Mouse (Mus musculus) induced T-regulatory cell, adult 2 months (primary cell): Measurements from ENCODE around the gene Dhtkd1.
A peak's percentile ranks its signal among the peaks of the same experiment; 100 is the strongest.
"Not testable (repeated sequence)": the region's sequence is repeated elsewhere in the genome, so short reads cannot be mapped to it uniquely, and the experiment has no call there.

Experiments used
- DNase-seq: peaks from one replicate; pipeline ENCODE4 v3.0.0-alpha.2; 2012; ENCODE audit warnings: low read depth

Gene Dhtkd1

GRCm38 (mm10) chr2:5942416-5943032 lies at the start of gene Dhtkd1:
Gene Dhtkd1, minus strand, starts transcription at chr2:5942792.
- DNase-seq, result peak; percentile 34

GRCm38 (mm10) chr2:5977532-5977931 lies 34.9 kb upstream of the Dhtkd1 start:
- DNase-seq, result no peak

- DNase-seq, result not testable (repeated sequence)
Measured at GRCm38 (mm10) chr2:5970629-5971028, 28.0 kb upstream of the Dhtkd1 start.

GRCm38 (mm10) chr2:5965972-5966371 lies 23.4 kb upstream of the Dhtkd1 start:
- no peak for DNase-seq

- DNase-seq, result peak; percentile 43
Measured at GRCm38 (mm10) chr2:5963729-5964128, 21.1 kb upstream of the Dhtkd1 start.

GRCm38 (mm10) chr2:5962265-5962664 lies 19.7 kb upstream of the Dhtkd1 start:
- DNase-seq, result no peak

- no peak for DNase-seq
Measured at GRCm38 (mm10) chr2:5957705-5958104, 15.1 kb upstream of the Dhtkd1 start.

GRCm38 (mm10) chr2:5951621-5952211 lies 9.1 kb upstream of the Dhtkd1 start:
- peak; percentile 71 for DNase-seq

GRCm38 (mm10) chr2:5950766-5951595 lies 8.4 kb upstream of the Dhtkd1 start, which contains the start of gene Upf2:
Gene Upf2, plus strand, starts transcription at chr2:5951469.
- peak; percentile 98 for DNase-seq

- no peak for DNase-seq
Measured at GRCm38 (mm10) chr2:5950305-5950704, 7.7 kb upstream of the Dhtkd1 start.

- not testable (repeated sequence) for DNase-seq
Measured at GRCm38 (mm10) chr2:5949821-5950220, 7.2 kb upstream of the Dhtkd1 start.

- DNase-seq, result no peak
Measured at GRCm38 (mm10) chr2:5948964-5949363, 6.4 kb upstream of the Dhtkd1 start.

- DNase-seq, result no peak
Measured at GRCm38 (mm10) chr2:5946876-5947275, 4.3 kb upstream of the Dhtkd1 start.

GRCm38 (mm10) chr2:5945629-5946028 lies 3.0 kb upstream of the Dhtkd1 start:
- DNase-seq, result no peak

GRCm38 (mm10) chr2:5943071-5943470 lies 479 bp upstream of the Dhtkd1 start:
- DNase-seq, result no peak

GRCm38 (mm10) chr2:5941861-5942415 lies 654 bp downstream of the Dhtkd1 start:
- DNase-seq, result no peak

- no peak for DNase-seq
Measured at GRCm38 (mm10) chr2:5940936-5941335, 1.7 kb downstream of the Dhtkd1 start.

- no peak for DNase-seq
Measured at GRCm38 (mm10) chr2:5939911-5940310, 2.7 kb downstream of the Dhtkd1 start.

GRCm38 (mm10) chr2:5939319-5939718 lies 3.3 kb downstream of the Dhtkd1 start:
- DNase-seq, result no peak

GRCm38 (mm10) chr2:5936550-5936949 lies 6.0 kb downstream of the Dhtkd1 start:
- no peak for DNase-seq

- DNase-seq, result no peak
Measured at GRCm38 (mm10) chr2:5936068-5936467, 6.5 kb downstream of the Dhtkd1 start.

- DNase-seq, result no peak
Measured at GRCm38 (mm10) chr2:5934936-5935335, 7.7 kb downstream of the Dhtkd1 start.

- no peak for DNase-seq
Measured at GRCm38 (mm10) chr2:5931938-5932337, 10.7 kb downstream of the Dhtkd1 start.
